Mouse (Mus musculus) liver, postnatal 0 days (tissue): ENCODE measurements around the gene Epsti1.

Source experiments
- CTCF ChIP-seq: sonication (generic); IDR thresholded peaks from 2 replicates; pipeline ENCODE4 v1.5.1; 2016; ENCODE audit warnings: antibody characterized with exemption, low read depth
- EP300 ChIP-seq: IDR thresholded peaks from 2 replicates; pipeline ENCODE4 v1.6.1; 2016; ENCODE audit warnings: antibody characterized with exemption, low read depth, mild to moderate bottlenecking

DNA sequence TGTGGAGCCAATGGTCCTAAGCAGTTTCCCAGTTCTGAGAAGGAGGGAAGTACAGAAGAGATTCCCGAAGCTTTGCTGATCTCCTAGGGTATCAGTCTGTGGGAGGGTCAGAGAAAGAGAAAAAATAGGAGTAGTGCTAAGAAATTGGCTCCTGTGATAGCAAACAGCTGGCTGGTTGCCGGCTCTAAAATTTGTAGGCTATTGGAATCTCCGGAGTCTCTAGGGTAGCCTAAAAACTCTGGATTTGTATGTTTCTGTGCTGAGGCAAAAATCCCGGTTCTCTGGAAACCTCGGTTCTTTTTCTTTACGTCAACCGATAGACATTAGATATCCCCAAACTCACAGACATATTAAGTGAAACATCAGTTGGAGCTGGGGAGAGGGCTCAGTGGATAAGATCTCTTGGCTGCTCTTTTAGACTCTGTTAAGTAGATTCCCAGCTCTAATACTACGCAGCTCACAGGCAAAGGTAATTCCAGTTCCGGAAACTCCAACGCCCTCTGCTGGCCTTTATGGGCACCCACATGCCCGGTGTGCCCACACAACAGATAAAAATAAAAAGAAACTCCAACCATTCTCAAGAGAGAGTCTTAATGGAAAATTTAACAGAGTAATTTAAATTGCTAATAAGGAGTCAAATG, 138.0 kb downstream of the Epsti1 start:
- peak; percentile 9; the same call in 1 of the 2 replicates for TF ChIP-seq CTCF
- no peak for TF ChIP-seq EP300
